Mouse (Mus musculus): ENCODE data around the gene Edem1. TPM values are rescaled to one million over a fixed set of nuclear protein-coding genes. Genes with fewer than 3 reads are reported as not detected.

Gene Edem1
- total RNA-seq, 2 experiments from 2014 or later, result 13.3 to 17.2 TPM

GRCm38 (mm10) chr6:108835765-108836691 lies 7.6 kb downstream of the Edem1 start:
- no peak for TF ChIP-seq CTCF (conservative IDR thresholded peaks at IDR 0.05)
- H3K27ac ChIP-seq, result peak overlapping the region; percentile 70
- no peak overlapping the region for H3K4me3 ChIP-seq

DNA sequence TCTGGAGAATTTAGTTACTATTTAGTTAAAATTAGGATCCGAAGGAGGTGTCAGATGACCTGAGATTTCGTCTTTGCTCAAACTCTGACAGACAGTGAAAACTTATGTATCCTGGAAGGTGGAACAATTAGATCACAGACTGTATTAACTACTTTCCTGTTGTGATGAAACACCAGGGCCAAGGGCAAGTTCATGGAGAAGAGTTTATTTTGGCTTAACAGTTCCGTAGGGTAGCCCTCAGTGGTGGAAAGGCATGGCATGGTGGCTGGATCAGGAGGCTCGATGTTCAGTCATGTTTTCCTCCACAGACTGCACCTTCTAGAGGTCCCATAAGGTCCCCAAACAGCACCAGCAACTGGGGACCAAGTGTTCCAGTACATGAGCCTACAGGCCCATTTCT lies 8.6 kb downstream of the Edem1 start:
- H3K27ac ChIP-seq, result 0 out of 2 replicates have a peak overlapping the region, but pooled peaks have one; percentile 70
- no peak for TF ChIP-seq CTCF (conservative IDR thresholded peaks at IDR 0.05)
- H3K4me3 ChIP-seq, result no peak overlapping the region
- no peak for DNase-seq (ENCODE audit: low spot score in 2 of 2)

More at GRCm38 (mm10) chr6:108835765-108836691, 7.6 kb downstream of the Edem1 start:
- no peak for DNase-seq (ENCODE audit: low spot score in 2 of 2)

GRCm38 (mm10) chr6:108837958-108838357 lies 9.5 kb downstream of the Edem1 start:
- Histone ChIP-seq H3K4me3 (no peak overlapping the region), H3K27ac (peak overlapping the region; percentile 49; the same call in 1 of the 2 replicates)
- no peak for TF ChIP-seq CTCF (conservative IDR thresholded peaks at IDR 0.05)
- no peak for DNase-seq (ENCODE audit: low spot score in 2 of 2)

DNA sequence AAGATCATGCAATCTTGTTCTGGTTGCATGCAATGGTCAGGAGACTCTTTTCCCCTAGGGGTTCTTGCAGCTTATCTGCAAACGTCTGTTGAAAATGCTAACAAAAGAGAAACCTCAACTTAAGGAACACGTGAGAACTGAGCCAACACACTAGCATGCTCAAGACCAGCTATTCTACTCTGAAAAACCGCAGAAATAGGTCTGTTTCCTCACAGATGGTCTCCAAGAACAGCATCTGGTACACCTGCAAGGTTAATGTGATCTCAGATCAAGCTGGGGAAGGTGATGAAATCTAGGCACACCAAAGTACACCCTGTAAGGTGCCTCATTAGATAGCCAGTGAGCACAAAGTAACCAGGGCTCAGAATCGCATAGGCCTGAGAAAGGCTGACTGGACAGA lies 11.0 kb downstream of the Edem1 start:
- Histone ChIP-seq H3K4me3 (no peak overlapping the region), H3K27ac (no peak overlapping the region)
- TF ChIP-seq CTCF (conservative IDR thresholded peaks at IDR 0.05), result no peak
- no peak for DNase-seq (ENCODE audit: low spot score in 2 of 2)

GRCm38 (mm10) chr6:108840861-108841640 lies 12.6 kb downstream of the Edem1 start:
- DNase-seq (ENCODE audit: low spot score in 2 of 2), result no peak
- TF ChIP-seq CTCF (conservative IDR thresholded peaks at IDR 0.05), result no peak
- Histone ChIP-seq H3K27ac (no peak overlapping the region), H3K4me3 (no peak overlapping the region)

DNA sequence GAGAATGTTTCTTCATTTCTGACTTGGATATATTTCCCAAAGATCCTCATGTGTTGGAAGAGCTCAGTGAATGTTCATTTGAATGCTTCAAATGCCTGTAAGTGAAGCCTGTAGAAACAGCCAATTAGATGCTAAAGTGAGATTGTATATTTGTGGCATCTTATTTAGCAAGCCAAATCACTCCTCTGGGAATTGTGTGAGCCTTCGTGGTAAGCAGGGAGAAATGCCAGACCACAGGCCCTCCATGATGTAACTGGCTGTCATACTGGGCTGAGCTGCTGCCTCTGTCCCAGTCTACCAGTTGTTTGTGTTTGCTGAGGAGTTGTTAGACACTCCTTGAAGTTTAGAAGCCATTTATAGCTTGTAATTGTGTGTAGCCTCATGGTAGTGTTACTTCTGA lies 15.2 kb downstream of the Edem1 start:
- TF ChIP-seq CTCF (conservative IDR thresholded peaks at IDR 0.05), result no peak
- no peak for DNase-seq (ENCODE audit: low spot score in 2 of 2)
- H3K4me3 ChIP-seq, result no peak overlapping the region
- H3K27ac ChIP-seq, result 0 out of 2 replicates have a peak overlapping the region, but pooled peaks have one; percentile 28

- no peak for DNase-seq (ENCODE audit: low spot score in 2 of 2)
- no peak for TF ChIP-seq CTCF (conservative IDR thresholded peaks at IDR 0.05)
- H3K4me3 ChIP-seq, result no peak overlapping the region
- 0 out of 2 replicates have a peak overlapping the region, but pooled peaks have one; percentile 28 for H3K27ac ChIP-seq
Observed at GRCm38 (mm10) chr6:108844093-108844492, 15.7 kb downstream of the Edem1 start.

- Histone ChIP-seq H3K4me3 (no peak overlapping the region), H3K27ac (no peak overlapping the region)
- no peak for DNase-seq (ENCODE audit: low spot score in 2 of 2)
- no peak for TF ChIP-seq CTCF (conservative IDR thresholded peaks at IDR 0.05)
Observed at GRCm38 (mm10) chr6:108844771-108845170, 16.3 kb downstream of the Edem1 start.

DNA sequence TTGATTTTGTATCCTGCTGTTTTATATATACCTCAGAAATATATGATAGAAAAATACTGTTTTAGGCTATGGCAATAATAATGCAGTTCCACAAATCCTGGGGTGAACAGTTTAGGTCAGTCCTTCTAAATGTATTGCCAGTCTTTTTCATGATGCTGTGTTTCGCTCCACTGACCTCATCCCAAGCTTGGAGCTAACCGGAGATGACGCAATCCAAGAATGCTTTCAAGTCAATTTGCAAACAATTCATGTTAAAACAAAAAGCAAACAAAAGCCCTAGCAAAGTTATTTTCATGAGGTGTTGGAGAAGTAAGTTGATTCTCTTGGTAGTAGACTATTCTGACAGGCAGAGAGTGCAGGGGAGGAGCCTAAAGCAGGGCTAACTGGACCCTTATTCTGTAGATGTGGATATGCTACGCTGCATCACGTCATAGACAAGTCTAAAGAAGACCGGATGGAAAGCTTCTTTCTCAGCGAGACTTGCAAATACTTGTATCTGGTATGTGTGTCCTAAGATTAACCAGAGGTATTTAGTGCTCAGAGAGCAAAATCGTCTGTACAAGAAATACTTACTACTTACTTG lies 23.7 kb downstream of the Edem1 start:
- no peak for DNase-seq (ENCODE audit: low spot score in 2 of 2)
- Histone ChIP-seq H3K4me3 (no peak overlapping the region), H3K27ac (no peak overlapping the region)
- no peak for TF ChIP-seq CTCF (conservative IDR thresholded peaks at IDR 0.05)

DNA sequence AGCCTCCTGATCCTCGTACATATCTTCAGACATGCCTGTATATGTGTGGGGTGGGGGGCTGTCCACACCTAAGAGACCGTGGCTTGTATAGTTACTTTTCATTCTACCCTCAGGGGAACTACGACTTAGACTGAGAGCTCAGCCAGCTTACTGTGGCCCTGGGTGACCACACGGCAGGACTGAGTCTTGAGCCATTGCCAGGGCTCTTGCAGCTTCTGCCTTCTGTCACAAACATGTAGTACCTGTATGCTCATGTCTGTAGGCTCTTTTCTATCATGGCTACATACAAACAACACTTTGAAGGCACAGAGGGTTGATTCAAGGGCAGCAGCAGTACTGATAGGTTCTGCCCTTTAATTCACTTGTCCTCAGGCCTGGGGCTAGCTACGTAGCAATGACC lies 24.5 kb downstream of the Edem1 start:
- DNase-seq (ENCODE audit: low spot score in 2 of 2), result no peak
- Histone ChIP-seq H3K27ac (no peak overlapping the region), H3K4me3 (no peak overlapping the region)
- TF ChIP-seq CTCF (conservative IDR thresholded peaks at IDR 0.05), result no peak

DNA sequence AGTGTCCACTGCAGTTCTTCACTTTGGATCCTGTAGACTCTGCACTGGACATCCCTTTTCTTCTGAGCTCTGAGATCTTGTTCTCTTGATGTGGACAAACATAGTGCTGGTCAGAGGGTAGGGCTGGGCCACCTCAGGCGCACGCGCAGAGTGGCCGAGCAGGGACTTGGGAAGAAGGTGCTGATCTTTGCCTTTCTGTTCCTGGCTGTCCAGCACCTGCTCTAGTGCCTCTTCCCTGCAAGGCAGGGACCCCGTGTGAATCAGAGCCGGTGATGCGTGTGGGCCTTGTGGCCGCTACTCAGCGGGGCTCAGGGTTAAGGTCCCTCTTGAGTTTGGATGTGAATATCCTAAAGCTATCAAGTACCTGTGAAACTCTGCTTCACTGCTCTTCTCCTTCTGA lies 30.1 kb downstream of the Edem1 start:
- TF ChIP-seq CTCF (conservative IDR thresholded peaks at IDR 0.05), result no peak
- DNase-seq (ENCODE audit: low spot score in 2 of 2), result no peak
- Histone ChIP-seq H3K27ac (no peak overlapping the region), H3K4me3 (no peak overlapping the region)

GRCm38 (mm10) chr6:108861226-108861625 lies 32.8 kb downstream of the Edem1 start:
- H3K4me3 ChIP-seq, result no peak overlapping the region
- TF ChIP-seq CTCF (conservative IDR thresholded peaks at IDR 0.05), result no peak
- H3K27ac ChIP-seq, result no peak overlapping the region
- DNase-seq (ENCODE audit: low spot score in 2 of 2), result no peak

DNA sequence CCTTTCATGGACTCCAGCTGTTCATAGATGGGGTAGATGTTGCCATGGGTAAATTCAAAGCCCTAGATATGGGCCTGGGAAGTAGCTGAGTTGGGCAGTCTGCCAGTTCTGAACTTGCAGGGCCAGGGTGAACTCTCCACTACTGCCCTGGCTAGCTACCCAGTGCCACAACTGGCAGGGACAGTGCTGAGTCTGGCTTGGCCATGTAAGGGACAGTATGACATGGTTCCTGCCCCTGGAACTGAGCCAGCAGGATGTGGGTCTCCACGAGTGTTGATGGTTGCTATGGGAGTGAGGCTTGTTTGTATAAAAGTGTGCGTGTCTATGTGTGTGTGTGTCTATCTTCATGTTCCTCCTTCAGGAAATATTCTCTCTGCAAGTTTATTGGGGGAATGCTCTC lies 34.1 kb downstream of the Edem1 start:
- no peak for TF ChIP-seq CTCF (conservative IDR thresholded peaks at IDR 0.05)
- DNase-seq (ENCODE audit: low spot score in 2 of 2), result no peak
- Histone ChIP-seq H3K27ac (no peak overlapping the region), H3K4me3 (no peak overlapping the region)
